Mouse (Mus musculus): ENCODE measurements around the gene Tshz2. TPM values are rescaled to one million over a fixed set of nuclear protein-coding genes. Genes with fewer than 3 reads are reported as not detected.

The Tshz2 gene
- polyA plus RNA-seq, 1 experiment from 2014 or later: 12.0 TPM

GRCm38 (mm10) chr2:169826833-169827232, 194.0 kb downstream of the Tshz2 start:
- Histone ChIP-seq H3K9ac (replicated peaks; ENCODE audit: low read depth, low read length) (no peak overlapping the region), H3K9me3 (ENCODE audit: control insufficient read depth, low read length) (no peaks in the 10 kb centered on the region), H3K4me1 (replicated peaks; ENCODE audit: control insufficient read depth, insufficient read depth, low read length) (peaks cover 5% of the 10 kb centered on the region; the same call in 1 of the 2 replicates), H3K27me3 (replicated peaks; ENCODE audit: control insufficient read depth, insufficient read depth, low read length) (no peaks in the 10 kb centered on the region), H3K36me3 (ENCODE audit: control insufficient read depth, insufficient read depth) (no peaks in the 10 kb centered on the region), H3K4me2 (ENCODE audit: low read length) (no peak overlapping the region), H3K27ac (ENCODE audit: low read length) (no peak overlapping the region), H3K4me3 (replicated peaks; ENCODE audit: low read length) (no peak overlapping the region)
- 86% methylated on average over 8 of the region's 8 CpGs for WGBS
- ATAC-seq: no peak

DNA sequence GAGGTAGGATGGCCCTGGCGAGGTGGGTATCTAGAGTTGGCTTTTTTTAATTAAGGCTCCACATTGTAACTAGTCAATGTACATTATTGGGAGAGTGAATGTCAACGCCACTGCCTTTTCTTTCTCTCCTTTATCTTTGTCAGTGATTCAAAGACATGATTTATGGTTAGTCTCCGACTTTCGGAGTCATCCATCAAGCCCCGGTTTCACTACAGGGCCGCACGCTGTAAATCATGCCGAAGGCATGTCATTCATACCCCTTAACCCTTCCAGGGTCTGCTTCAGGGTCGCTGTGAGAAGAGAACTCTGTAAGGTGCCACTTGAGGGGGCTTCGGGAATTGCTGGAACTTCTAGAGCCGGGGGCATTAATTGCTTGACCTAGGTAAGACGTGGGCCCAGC, 199.4 kb downstream of the Tshz2 start:
- Histone ChIP-seq H3K27me3 (replicated peaks; ENCODE audit: control insufficient read depth, insufficient read depth, low read length) (no peaks in the 10 kb centered on the region), H3K27ac (ENCODE audit: low read length) (no peak overlapping the region), H3K4me1 (replicated peaks; ENCODE audit: control insufficient read depth, insufficient read depth, low read length) (no peaks in the 10 kb centered on the region), H3K4me3 (replicated peaks; ENCODE audit: low read length) (no peak overlapping the region), H3K9ac (replicated peaks; ENCODE audit: low read depth, low read length) (no peak overlapping the region), H3K36me3 (ENCODE audit: control insufficient read depth, insufficient read depth) (no peaks in the 10 kb centered on the region), H3K9me3 (ENCODE audit: control insufficient read depth, low read length) (no peaks in the 10 kb centered on the region), H3K4me2 (ENCODE audit: low read length) (no peak overlapping the region)
- ATAC-seq: no peak
- WGBS: 93% methylated on average over 12 of the region's 12 CpGs

DNA sequence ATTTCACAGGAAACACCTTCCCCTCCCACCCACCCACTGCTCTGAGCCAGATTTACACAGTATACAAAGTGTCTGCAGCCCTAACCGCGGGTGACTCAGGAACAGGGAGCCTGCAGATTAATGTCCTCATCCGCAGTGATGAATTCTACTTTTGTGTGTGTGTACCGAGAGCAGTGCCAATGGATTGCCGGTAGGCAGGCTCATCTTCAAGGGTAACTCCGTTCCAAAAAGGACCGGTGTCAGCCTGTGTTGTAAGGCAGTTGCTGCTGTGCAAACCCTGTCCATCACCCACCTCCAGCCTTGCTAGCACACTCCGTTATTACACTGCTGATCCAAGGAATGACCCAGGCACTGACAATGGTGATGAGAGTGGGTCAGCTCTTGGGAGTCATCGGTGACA, 200.8 kb downstream of the Tshz2 start:
- Histone ChIP-seq H3K36me3 (ENCODE audit: control insufficient read depth, insufficient read depth) (no peaks in the 10 kb centered on the region), H3K27me3 (replicated peaks; ENCODE audit: control insufficient read depth, insufficient read depth, low read length) (no peaks in the 10 kb centered on the region), H3K4me2 (ENCODE audit: low read length) (no peak overlapping the region), H3K9ac (replicated peaks; ENCODE audit: low read depth, low read length) (no peak overlapping the region), H3K4me1 (replicated peaks; ENCODE audit: control insufficient read depth, insufficient read depth, low read length) (no peaks in the 10 kb centered on the region), H3K4me3 (replicated peaks; ENCODE audit: low read length) (no peak overlapping the region), H3K27ac (ENCODE audit: low read length) (no peak overlapping the region), H3K9me3 (ENCODE audit: control insufficient read depth, low read length) (no peaks in the 10 kb centered on the region)
- ATAC-seq: no peak
- 83% methylated on average over 9 of the region's 9 CpGs for WGBS

DNA sequence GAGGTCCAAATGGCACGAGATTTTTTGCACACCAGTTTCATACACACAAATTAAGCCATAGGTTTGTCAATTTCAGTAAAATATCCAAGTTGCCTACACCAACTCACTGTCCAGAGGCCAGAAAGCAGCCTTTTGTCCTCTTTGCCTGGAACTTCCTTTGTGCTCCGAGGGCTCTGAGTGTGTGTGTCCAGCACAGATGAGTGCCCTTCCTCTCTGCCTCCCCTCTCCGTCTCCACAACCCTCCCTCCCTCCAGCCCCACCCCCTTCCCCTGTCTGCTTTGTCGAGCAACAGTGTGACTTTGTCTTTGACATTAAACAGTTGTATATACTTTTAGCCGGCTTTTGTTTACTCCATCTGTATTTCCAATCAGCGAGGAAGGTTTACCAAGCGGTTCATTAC, 201.8 kb downstream of the Tshz2 start:
- Histone ChIP-seq H3K36me3 (ENCODE audit: control insufficient read depth, insufficient read depth) (no peaks in the 10 kb centered on the region), H3K27ac (ENCODE audit: low read length) (no peak overlapping the region), H3K4me1 (replicated peaks; ENCODE audit: control insufficient read depth, insufficient read depth, low read length) (no peaks in the 10 kb centered on the region), H3K4me3 (replicated peaks; ENCODE audit: low read length) (no peak overlapping the region), H3K27me3 (replicated peaks; ENCODE audit: control insufficient read depth, insufficient read depth, low read length) (no peaks in the 10 kb centered on the region), H3K9me3 (ENCODE audit: control insufficient read depth, low read length) (no peaks in the 10 kb centered on the region), H3K9ac (replicated peaks; ENCODE audit: low read depth, low read length) (no peak overlapping the region), H3K4me2 (ENCODE audit: low read length) (no peak overlapping the region)
- ATAC-seq: no peak
- WGBS: 30% methylated on average over 7 of the region's 7 CpGs

- Histone ChIP-seq H3K4me3 (replicated peaks; ENCODE audit: low read length) (no peak overlapping the region), H3K27ac (ENCODE audit: low read length) (no peak overlapping the region), H3K4me1 (replicated peaks; ENCODE audit: control insufficient read depth, insufficient read depth, low read length) (no peaks in the 10 kb centered on the region), H3K27me3 (replicated peaks; ENCODE audit: control insufficient read depth, insufficient read depth, low read length) (no peaks in the 10 kb centered on the region), H3K9me3 (ENCODE audit: control insufficient read depth, low read length) (no peaks in the 10 kb centered on the region), H3K4me2 (ENCODE audit: low read length) (no peak overlapping the region), H3K36me3 (ENCODE audit: control insufficient read depth, insufficient read depth) (no peaks in the 10 kb centered on the region), H3K9ac (replicated peaks; ENCODE audit: low read depth, low read length) (no peak overlapping the region)
- 67% methylated on average over 7 of the region's 7 CpGs for WGBS
- no peak for ATAC-seq
Measured at GRCm38 (mm10) chr2:169837031-169837605, 204.3 kb downstream of the Tshz2 start.

- Histone ChIP-seq H3K4me1 (replicated peaks; ENCODE audit: control insufficient read depth, insufficient read depth, low read length) (no peaks in the 10 kb centered on the region), H3K9ac (replicated peaks; ENCODE audit: low read depth, low read length) (no peak overlapping the region), H3K4me3 (replicated peaks; ENCODE audit: low read length) (no peak overlapping the region), H3K27ac (ENCODE audit: low read length) (no peak overlapping the region), H3K9me3 (ENCODE audit: control insufficient read depth, low read length) (no peaks in the 10 kb centered on the region), H3K4me2 (ENCODE audit: low read length) (no peak overlapping the region), H3K36me3 (ENCODE audit: control insufficient read depth, insufficient read depth) (no peaks in the 10 kb centered on the region), H3K27me3 (replicated peaks; ENCODE audit: control insufficient read depth, insufficient read depth, low read length) (no peaks in the 10 kb centered on the region)
- ATAC-seq: no peak
- WGBS: 93% methylated on average over 13 of the region's 13 CpGs
Measured at GRCm38 (mm10) chr2:169838521-169838920, 205.7 kb downstream of the Tshz2 start.

GRCm38 (mm10) chr2:169841442-169841841, 208.6 kb downstream of the Tshz2 start:
- Histone ChIP-seq H3K36me3 (ENCODE audit: control insufficient read depth, insufficient read depth) (no peaks in the 10 kb centered on the region), H3K4me3 (replicated peaks; ENCODE audit: low read length) (no peak overlapping the region), H3K9me3 (ENCODE audit: control insufficient read depth, low read length) (no peaks in the 10 kb centered on the region), H3K4me2 (ENCODE audit: low read length) (no peak overlapping the region), H3K27ac (ENCODE audit: low read length) (no peak overlapping the region), H3K9ac (replicated peaks; ENCODE audit: low read depth, low read length) (no peak overlapping the region), H3K4me1 (replicated peaks; ENCODE audit: control insufficient read depth, insufficient read depth, low read length) (no peaks in the 10 kb centered on the region), H3K27me3 (replicated peaks; ENCODE audit: control insufficient read depth, insufficient read depth, low read length) (no peaks in the 10 kb centered on the region)
- ATAC-seq: no peak
- 73% methylated on average over 10 of the region's 10 CpGs for WGBS

DNA sequence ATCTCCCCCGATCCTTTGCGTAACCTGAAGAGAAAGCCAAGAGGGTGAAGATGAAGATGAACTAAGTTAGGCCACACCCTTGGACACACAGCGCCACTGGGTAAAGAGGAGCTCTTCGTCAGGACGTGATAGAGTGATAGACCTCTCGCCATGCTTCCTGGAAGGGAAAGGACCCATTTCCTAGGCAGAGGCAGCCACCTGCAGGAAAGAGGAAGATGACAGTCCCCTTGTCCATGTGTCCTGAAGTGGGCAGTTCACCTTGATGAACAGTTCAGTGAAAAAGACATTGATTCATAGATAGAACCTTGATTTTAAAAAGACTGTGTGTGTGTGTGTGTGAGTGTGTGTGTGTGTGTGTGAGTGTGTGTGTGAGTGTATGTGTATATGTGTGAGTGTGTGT, 209.7 kb downstream of the Tshz2 start:
- no peak for ATAC-seq
- WGBS: 84% methylated on average over 6 of the region's 6 CpGs
- no peaks in the 10 kb centered on the region for H3K27me3 ChIP-seq (replicated peaks; ENCODE audit: control insufficient read depth, insufficient read depth, low read length)
- no peak overlapping the region for H3K4me3 ChIP-seq (replicated peaks; ENCODE audit: low read length)
- no peak overlapping the region for H3K27ac ChIP-seq (ENCODE audit: low read length)
- no peak overlapping the region for H3K9ac ChIP-seq (replicated peaks; ENCODE audit: low read depth, low read length)
- no peaks in the 10 kb centered on the region for H3K4me1 ChIP-seq (replicated peaks; ENCODE audit: control insufficient read depth, insufficient read depth, low read length)
- no peaks in the 10 kb centered on the region for H3K9me3 ChIP-seq (ENCODE audit: control insufficient read depth, low read length)
- no peak overlapping the region for H3K4me2 ChIP-seq (ENCODE audit: low read length)
- no peaks in the 10 kb centered on the region for H3K36me3 ChIP-seq (ENCODE audit: control insufficient read depth, insufficient read depth)

DNA sequence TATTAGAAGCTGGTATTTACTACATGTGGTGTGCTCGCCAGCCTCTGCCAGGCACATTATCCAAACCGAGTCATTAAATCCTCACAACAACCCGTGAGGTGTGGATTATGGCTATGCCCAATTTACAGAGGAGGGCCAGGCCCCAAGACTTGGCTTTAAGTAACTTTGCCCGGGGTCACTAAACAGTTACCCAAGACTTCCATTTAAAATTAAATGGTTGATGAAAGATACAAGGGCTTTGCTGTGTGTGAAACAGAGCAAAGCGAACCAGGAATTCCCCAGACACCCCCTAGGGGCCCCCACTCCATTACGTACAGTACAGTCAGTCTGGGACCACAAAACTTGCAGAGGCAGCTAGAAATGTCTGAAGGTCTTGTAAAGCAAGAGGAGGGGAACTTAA, 210.7 kb downstream of the Tshz2 start:
- WGBS: 47% methylated on average over 6 of the region's 6 CpGs
- Histone ChIP-seq H3K4me2 (ENCODE audit: low read length) (no peak overlapping the region), H3K4me1 (replicated peaks; ENCODE audit: control insufficient read depth, insufficient read depth, low read length) (no peaks in the 10 kb centered on the region), H3K4me3 (replicated peaks; ENCODE audit: low read length) (no peak overlapping the region), H3K27ac (ENCODE audit: low read length) (no peak overlapping the region), H3K9me3 (ENCODE audit: control insufficient read depth, low read length) (no peaks in the 10 kb centered on the region), H3K27me3 (replicated peaks; ENCODE audit: control insufficient read depth, insufficient read depth, low read length) (no peaks in the 10 kb centered on the region), H3K36me3 (ENCODE audit: control insufficient read depth, insufficient read depth) (no peaks in the 10 kb centered on the region), H3K9ac (replicated peaks; ENCODE audit: low read depth, low read length) (no peak overlapping the region)
- ATAC-seq: no peak

DNA sequence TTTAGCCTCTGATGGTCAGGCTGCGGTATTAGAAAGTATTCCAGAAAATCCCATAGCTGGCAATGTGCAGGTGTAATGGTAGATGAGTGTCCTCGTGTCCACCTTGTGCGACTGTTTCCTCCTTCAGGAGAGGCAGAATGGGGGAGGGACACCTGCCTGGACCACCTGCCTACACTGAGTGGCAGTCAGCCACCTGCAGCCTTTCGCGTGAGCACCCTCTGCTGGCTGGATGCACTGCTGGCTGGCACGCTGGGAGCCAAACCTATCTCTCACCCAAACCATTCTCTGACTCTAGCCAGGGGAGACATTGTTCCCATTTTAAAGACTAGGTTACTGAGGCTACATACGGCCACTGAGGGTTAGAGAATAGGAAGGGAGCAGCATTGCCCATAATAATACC, 216.3 kb downstream of the Tshz2 start:
- no peaks in the 10 kb centered on the region for H3K9me3 ChIP-seq (ENCODE audit: control insufficient read depth, low read length)
- H3K9ac ChIP-seq (replicated peaks; ENCODE audit: low read depth, low read length): no peak overlapping the region
- H3K27me3 ChIP-seq (replicated peaks; ENCODE audit: control insufficient read depth, insufficient read depth, low read length): no peaks in the 10 kb centered on the region
- no peaks in the 10 kb centered on the region for H3K36me3 ChIP-seq (ENCODE audit: control insufficient read depth, insufficient read depth)
- no peaks in the 10 kb centered on the region for H3K4me1 ChIP-seq (replicated peaks; ENCODE audit: control insufficient read depth, insufficient read depth, low read length)
- ATAC-seq: no peak
- no peak overlapping the region for H3K27ac ChIP-seq (ENCODE audit: low read length)
- 38% methylated on average over 7 of the region's 7 CpGs for WGBS
- H3K4me3 ChIP-seq (replicated peaks; ENCODE audit: low read length): no peak overlapping the region
- no peak overlapping the region for H3K4me2 ChIP-seq (ENCODE audit: low read length)
